Mouse (Mus musculus) cerebral cortex, adult 2 months (tissue): Measurements from ENCODE around the gene Apol7b.

Experiments
- WGBS: fragments of 180-500 bp; shearing (Covaris S2); methylation state at CpG from one replicate; pipeline ENCODE4 v1.1.7; 2018; 5-methylcytosine and 5-hydroxymethylcytosine counted together

Apol7b gene

GRCm38 (mm10) chr15:77384340-77385030 is 62.8 kb downstream of the Apol7b start:
- WGBS = 88% methylated on average over 7 of the region's 7 CpGs

GRCm38 (mm10) chr15:77382880-77383279 is 64.4 kb downstream of the Apol7b start:
- 82% methylated on average over 1 of the region's 1 CpGs for WGBS

GRCm38 (mm10) chr15:77382271-77382850 is 64.9 kb downstream of the Apol7b start:
- WGBS = 85% methylated on average over 11 of the region's 11 CpGs

GRCm38 (mm10) chr15:77381481-77381880 is 65.8 kb downstream of the Apol7b start:
- 82% methylated on average over 6 of the region's 6 CpGs for WGBS

GRCm38 (mm10) chr15:77379921-77380320 is 67.4 kb downstream of the Apol7b start:
- 42% methylated on average over 4 of the region's 4 CpGs for WGBS

GRCm38 (mm10) chr15:77377419-77377818 is 69.9 kb downstream of the Apol7b start:
- WGBS = 95% methylated on average over 4 of the region's 4 CpGs

- WGBS = 60% methylated on average over 7 of the region's 7 CpGs
Observed at GRCm38 (mm10) chr15:77376920-77377319, 70.4 kb downstream of the Apol7b start.
